Mouse (Mus musculus) lung, postnatal 25 days (tissue): ENCODE measurements at regions not wholly inside any gene's neighbourhood (a gene's known extent, or its start where the extent isn't known, plus 50 kb on each side); places are given as distances from the start of the nearest gene placed in this dataset.

Experiments used
- DNase-seq: peaks from one replicate; pipeline ENCODE4 v3.0.0; 2022; ENCODE audit warnings: low spot score

GRCm38 (mm10) chr4:12837097-12837426 is 665.2 kb upstream of the Fam92a start:
- DNase-seq = no peak

GRCm38 (mm10) chr4:12836326-12837096 is 664.7 kb upstream of the Fam92a start:
- no peak for DNase-seq

GRCm38 (mm10) chr4:12826419-12826818 is 654.6 kb upstream of the Fam92a start:
- DNase-seq = no peak

GRCm38 (mm10) chr4:12814251-12814650 is 642.4 kb upstream of the Fam92a start:
- no peak for DNase-seq

GRCm38 (mm10) chr4:12801186-12801585 is 629.4 kb upstream of the Fam92a start:
- DNase-seq = no peak

- DNase-seq = no peak
Measured at GRCm38 (mm10) chr4:12799564-12799963, 627.7 kb upstream of the Fam92a start.

GRCm38 (mm10) chr4:12792764-12793422 is 621.1 kb upstream of the Fam92a start:
- DNase-seq = no peak

GRCm38 (mm10) chr4:12791786-12792674 is 620.2 kb upstream of the Fam92a start:
- DNase-seq = no peak

- DNase-seq = no peak
Measured at GRCm38 (mm10) chr4:12785840-12786239, 614.0 kb upstream of the Fam92a start.

GRCm38 (mm10) chr4:12784479-12784878 is 612.7 kb upstream of the Fam92a start:
- no peak for DNase-seq

GRCm38 (mm10) chr4:12784068-12784467 is 612.3 kb upstream of the Fam92a start:
- DNase-seq = no peak

GRCm38 (mm10) chr4:12781969-12782904 is 610.4 kb upstream of the Fam92a start:
- no peak for DNase-seq

GRCm38 (mm10) chr4:12780254-12780653 is 608.4 kb upstream of the Fam92a start:
- no peak for DNase-seq

- DNase-seq = no peak
Measured at GRCm38 (mm10) chr4:12779211-12779610, 607.4 kb upstream of the Fam92a start.

GRCm38 (mm10) chr4:12778163-12778562 is 606.3 kb upstream of the Fam92a start:
- no peak for DNase-seq

- no peak for DNase-seq
Measured at GRCm38 (mm10) chr4:12776217-12776578, 604.4 kb upstream of the Fam92a start.

GRCm38 (mm10) chr4:12775524-12776216 is 603.9 kb upstream of the Fam92a start:
- no peak for DNase-seq

GRCm38 (mm10) chr4:12775090-12775489 is 603.3 kb upstream of the Fam92a start:
- DNase-seq = no peak

GRCm38 (mm10) chr4:12774671-12775070 is 602.9 kb upstream of the Fam92a start:
- DNase-seq = no peak

- DNase-seq = no peak
Measured at GRCm38 (mm10) chr4:12773201-12773600, 601.4 kb upstream of the Fam92a start.
